Mouse (Mus musculus) retina, postnatal 7 days (tissue): Measurements from ENCODE around the gene Tom1l2.

ENCODE experiments used
- DNase-seq: peaks from one replicate; pipeline ENCODE4 v3.0.0-alpha.2; 2012; ENCODE audit warnings: low read depth, low spot score

Tom1l2 gene

DNA sequence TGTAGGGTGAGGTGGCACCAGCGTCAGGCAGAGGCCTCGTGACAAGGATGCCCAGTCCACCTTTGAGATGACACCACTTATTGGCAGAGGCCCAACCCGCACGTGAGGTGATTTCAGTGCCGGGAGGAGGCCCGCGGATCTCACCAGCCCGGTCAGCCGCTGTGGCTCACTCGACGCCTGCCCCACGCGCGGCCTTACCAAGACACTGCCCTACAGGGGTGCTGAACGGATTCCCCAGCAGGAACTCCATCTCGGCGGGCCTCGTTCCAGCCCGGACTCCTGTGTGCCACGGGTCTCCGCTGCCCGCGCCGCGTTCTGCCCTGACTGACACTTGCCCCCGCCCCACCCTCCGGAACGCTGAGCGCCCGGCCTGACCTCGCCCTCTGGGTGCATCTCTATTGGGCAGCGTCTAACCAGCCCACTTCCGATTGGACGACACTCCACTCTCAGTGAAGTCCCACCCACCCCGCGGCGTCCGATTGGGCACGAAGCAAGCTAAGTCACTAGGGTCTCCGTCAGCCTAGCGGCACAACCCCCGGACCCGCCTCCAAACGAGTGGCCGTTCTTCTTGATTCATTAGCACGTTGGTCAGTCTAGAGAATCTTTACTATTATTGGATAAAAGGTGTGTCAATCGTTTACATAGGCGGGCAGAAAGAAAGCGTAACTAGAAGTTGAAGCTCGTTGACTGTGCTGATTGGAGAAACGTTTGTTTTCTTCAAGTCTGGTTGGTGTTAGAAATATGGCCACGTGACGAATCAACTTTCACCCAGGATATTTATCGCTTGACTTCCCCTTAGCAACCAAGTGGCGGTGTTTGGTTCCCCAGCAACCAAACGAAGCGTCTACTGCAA is at the start of gene Tom1l2, which contains the start of gene Drc3:
Tom1l2 (minus strand) TSS at position 347 of the 853 bp plus-strand sequence.
Drc3 (plus strand) TSS at position 771 of the 853 bp plus-strand sequence.
- peak; percentile 99 for DNase-seq

DNA sequence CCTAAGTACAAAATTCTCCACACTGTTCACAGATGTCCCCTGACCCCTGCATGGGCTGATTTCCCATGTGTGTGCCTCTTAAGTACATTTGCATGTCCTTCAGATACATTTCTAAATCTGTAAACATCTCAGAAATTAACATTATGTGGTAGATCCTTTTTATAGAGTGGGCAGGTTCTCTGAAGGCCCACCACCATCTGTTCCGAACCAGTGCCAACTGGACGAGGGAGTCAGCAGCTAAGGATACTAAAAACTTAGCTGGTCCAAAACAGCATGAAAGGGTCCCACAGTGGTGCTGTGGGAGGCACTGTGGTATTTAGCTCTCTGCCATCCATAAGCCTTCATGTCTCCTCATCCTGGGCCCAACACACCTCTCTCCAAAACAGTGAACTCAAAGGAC is 44.5 kb upstream of the Tom1l2 start:
- DNase-seq = no peak

DNA sequence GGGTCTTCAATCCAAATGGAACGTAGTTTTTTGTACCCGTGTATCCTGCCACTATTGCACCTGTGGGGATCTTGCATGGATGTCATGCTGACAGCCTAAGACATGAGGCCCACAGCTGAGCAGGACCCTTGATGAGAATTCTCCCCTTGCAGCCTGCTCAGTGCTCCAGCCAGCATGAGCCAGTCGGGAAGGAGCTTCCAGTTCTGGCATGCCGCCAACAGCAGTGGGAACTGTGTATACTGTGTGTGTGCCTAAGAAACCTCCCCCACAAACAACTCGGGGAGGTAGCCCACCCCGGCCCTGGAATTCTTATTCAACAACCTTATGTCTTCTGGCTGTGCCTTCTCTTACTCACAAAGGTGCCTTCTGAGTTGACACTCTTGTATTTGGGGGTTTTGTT is 43.8 kb upstream of the Tom1l2 start:
- DNase-seq = no peak

DNA sequence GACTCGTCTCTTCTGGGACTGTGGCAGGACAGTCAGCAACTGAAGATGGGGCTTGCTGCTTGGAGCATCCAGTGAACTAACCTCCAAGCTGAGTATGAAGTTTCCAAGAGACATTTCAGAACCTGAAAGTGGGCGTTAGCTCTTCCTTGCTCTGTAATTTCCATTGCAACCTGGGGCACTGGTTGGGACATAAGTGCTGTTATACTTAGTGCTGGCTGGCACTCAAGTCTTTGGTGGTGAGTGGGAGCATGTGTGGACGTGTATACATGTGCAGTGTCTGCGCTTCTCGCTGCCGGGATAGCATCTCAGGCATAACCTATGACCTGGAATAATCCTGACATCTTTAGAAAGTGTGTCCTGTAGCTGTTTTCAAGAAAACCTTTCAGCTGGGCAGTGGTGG is 38.6 kb upstream of the Tom1l2 start:
- no peak for DNase-seq

DNA sequence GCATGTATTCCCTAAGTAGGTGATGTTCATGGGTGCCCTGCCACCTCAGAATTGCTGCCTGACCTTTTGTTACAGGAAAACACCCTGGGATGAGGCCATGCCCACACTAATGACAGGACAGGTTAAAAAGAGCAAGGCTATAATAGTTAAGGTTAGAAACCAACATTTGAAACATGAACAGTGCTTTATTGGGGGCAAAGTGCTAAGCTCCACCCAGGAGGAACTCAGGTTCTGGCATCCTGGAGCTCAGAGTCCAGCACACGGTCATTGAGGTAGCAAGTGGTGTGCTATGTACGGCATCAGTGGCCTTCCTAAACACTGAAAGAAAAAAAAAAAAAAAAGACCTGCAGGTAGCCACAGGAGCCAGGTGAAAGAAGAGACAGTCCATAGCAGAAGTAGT is 35.2 kb upstream of the Tom1l2 start:
- DNase-seq = no peak

DNA sequence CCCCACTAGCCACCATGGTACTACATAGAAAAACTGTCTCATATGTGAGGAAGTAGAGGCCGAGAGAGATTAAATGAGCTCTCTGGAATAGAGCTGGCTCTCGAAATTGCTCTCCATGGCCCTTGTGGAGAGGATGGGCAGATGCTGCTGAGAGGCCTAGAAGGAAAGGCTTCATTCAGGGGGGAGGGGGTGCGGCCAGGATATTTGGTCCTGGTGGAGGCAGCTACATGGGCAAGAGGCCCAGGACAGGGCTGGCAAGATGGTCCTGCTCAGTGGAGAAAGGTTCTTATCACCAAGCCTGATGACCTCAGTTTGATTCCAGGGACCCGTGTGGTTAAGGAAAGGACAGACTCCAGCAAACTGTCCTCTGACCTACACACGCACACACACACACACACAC is 33.2 kb upstream of the Tom1l2 start:
- DNase-seq = no peak

DNA sequence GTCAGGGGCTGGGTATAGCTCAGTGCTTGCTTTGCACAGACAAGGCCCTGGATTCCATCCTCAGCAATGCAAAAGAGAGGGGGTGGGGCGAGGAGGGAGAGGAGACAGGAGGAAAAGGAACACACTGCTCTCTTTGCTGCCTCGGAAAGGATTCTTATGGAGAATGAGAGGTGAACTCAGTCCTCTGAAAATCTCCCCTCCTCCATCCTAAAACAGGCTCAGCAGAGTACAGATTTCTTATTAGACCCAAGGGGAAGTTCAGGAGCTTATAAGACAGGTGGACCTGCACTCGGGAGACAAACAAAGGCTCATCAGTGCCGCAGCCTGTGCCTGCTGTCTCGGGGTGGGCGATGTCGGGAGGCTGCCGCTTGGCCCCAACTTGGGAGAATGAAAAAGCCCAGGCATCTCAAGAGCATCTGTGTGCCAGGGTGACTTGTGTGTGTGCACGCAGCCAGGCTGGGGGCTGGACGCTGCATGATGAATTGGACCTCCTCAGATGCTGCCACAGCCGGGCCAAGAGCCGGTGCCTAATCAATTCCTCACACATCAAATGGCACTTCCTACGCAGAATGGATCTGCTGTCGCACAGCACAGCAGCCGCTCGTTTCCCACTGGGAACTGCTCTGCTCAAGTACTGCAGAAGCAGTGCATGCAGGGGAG is 32.2 kb upstream of the Tom1l2 start:
- no peak for DNase-seq

DNA sequence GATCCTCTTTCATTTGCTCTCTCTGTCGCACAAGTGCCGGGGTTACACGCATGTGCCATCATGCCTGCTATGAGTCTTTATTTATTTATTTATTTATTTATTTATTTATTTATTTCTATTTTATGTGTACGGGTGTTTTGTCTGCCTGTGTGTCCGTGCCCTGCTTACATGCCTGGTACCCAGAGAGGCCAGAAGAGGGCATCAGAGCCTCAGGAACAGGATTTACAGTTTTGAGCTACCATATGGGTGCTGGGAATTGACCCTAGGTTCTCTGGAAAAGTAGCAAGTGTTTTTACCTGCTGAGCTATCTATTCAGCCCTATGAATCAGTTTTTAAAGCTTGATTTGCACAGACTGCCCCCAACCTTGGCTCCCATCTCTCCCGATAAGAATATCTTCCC is 30.8 kb upstream of the Tom1l2 start:
- DNase-seq = no peak

DNA sequence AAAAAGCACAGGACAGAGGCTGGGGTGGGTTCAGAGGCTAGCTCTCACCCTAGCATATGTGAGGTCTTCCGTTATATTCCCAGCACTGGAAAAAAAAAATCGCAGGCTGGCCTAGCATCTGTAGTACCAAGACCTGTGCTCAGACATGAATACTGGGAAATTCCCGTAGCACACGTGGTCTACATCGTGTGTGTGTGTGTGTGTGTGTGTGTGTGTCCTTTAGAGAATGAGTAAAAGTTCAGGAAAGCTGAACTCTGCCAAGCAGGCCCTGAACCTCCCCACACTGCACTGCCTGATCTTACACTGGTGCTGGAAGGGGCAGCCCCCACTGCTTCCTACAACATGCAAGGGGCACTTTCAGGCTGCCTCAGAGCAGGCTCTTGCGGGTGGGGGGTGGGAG is 21.8 kb upstream of the Tom1l2 start:
- no peak for DNase-seq

DNA sequence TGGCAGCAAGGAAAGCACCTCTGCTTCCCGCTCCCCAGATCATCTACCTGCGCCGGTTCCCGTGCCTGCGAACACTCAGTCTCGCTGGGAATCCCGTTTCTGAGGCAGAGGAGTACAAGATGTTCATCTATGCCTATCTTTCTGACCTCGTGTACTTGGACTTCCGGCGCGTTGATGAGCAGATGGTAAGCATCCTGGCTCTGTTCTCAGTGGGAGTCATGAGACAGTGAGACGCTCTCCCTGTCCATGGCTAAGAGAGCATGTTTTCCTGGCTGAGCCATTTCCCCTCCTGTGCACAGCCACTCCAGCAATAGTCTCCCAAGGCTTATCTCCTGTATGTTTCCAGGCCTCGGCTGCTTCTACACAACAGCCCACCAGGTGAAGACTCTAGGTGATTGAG is 17.7 kb upstream of the Tom1l2 start:
- no peak for DNase-seq

DNA sequence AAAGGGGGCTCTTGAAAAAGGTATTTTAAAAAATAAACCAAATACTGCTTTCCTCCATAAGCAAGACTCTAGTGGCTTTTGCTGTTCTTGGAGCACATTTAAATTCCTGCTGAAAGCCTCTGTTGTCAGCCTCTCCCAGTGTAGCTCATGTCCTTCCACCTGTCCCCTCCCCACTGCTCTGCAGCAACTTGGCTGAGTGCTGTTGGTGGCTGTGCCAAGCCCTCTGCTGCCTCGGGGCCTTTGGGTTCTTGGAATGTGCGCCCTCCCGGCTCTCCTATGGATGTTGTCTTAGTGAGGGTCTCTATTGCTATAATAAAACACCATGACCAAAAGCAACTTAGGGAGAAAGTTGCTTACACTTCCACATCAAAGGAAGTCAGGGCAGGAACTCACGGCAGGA is 16.7 kb upstream of the Tom1l2 start:
- no peak for DNase-seq

DNA sequence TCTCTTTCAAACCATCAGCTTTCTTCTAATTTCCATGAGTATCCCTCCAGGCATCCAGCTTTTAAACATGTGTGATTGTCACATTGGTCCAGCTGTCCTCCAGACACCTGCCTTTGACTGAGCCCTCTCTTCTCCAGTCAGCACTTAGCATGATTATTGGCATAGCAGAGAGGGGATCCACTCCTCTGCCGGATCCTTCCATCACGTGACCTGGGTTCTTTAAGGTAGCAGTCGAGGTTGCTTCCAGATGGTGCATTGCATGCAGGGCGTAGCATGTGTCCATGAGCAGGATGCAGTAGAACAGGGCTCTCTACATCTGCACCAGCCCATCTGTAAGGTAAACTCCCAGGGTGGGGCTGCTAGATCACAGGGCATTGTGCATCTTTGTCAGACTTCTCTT is 16.2 kb upstream of the Tom1l2 start:
- no peak for DNase-seq

DNA sequence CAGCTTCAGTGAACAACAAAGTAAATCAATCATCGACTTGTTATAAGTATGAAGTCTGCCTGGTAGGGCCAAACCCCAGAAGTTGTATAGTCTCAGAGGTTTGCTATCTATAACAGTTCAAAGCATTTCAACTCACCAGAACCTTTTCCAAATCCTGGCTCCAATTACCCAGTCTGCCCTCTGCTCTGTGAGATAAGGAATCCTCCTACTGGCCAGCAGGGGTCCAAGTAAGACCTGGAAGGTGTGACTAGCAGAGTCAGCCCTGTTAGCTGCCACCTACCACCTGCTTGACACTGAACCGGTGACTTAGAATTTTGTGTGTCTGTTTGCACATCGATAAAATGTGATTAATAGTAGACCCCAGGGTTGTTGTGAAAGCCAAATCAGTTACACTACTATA is 14.6 kb upstream of the Tom1l2 start:
- no peak for DNase-seq

DNA sequence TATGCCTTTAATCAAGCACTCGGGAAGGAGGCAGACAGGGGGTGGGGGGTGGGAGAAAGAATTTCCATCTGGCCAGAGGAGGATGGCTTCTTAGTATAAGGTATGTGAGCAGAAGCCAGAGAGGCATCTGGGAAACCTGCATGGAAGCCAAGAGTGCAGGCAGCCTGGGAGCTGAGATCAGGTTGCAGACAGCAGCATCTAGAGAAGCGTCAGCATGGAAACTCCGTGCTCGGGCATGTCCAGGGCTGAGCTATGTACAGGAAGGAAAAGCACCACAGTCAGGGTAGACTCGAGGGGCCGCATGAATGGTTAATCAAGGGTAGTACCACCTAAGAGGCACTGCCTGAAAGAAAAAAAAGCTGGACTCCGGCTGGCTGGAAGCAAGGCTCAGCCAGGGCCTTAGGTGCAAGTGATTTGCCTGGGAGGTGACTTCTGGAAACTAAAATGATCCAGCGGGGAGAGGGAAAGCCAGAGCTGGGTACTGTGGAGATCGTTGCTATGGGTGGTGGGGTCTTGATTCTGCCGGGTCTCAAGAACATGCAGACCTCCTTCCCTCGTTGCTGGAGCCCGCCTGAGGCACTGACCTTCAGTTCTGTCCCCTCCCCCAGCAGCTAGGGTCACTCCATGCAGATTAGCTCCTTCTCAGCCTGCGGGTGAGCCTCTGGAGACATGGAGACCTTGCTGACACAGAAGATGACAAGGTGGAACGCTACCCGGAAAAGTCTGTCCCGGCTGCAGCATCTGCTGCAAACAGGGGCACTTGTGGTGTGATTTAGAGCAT is 13.7 kb upstream of the Tom1l2 start:
- DNase-seq = no peak

DNA sequence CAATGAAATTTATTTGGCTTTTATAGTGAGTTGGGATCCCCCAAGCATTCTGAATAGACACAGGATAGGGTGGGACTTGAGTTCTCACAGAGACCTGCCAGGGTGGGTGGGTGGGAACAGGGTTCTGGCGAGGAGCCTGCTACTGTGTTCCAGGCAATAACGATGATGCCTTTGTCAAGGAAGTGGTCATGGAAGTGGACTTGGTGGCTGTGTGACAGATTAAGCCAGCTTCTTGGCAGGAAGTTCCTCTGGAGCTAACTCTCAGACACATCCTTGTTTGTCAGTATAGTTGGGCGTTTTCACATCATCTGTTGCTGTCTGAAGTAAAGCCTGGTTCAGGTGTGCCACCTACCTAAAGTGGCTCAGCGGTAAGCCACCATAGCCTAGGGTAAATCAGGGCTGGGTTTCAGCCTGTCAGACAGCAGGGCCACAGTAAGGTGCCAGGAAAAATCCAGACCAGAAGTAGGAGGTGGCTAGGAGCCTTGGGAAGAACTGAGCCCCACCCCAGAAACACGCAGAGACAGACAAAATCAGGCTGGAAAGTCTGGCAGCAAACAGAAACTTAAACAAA is 8.0 kb upstream of the Tom1l2 start:
- DNase-seq = no peak

DNA sequence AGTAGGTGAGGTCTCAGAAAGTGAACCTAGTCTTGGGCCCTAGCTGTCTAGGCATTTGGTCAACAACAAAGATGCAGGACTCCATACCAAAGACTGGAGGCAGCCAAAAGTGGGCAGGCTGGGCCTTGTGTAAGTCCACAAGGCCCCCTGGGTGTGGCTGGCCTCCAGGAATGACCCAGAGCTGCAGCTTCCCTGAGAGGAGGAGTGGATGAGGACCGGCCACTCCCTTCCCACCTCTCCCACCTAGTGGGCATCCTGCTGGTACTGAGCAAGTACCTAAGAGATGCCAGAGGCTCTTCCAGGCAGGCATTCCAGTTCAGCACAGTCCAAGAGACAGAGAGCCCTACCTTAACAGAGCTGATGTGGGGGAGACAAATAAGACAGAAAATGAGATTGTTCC is 7.2 kb upstream of the Tom1l2 start:
- no peak for DNase-seq

DNA sequence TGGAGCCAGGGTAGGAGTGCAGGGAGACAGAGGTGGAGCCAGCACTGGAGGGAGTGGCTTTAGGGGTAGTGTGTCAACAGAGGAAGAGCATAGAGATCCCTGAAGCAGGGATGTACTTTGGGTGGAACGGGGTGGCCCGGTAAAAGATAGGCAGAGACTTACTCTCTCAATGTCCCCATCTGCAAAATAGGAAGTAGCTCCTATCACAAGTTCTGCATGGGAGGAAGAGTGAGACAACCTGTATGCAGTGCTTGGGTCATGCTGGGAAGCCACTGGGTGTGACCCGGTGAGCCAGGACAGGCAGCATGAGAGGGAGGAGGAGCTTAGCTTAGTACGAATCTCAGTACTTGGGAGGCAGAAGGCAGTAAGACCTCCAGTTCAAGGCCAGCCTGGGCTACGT is 6.4 kb upstream of the Tom1l2 start:
- DNase-seq = no peak

DNA sequence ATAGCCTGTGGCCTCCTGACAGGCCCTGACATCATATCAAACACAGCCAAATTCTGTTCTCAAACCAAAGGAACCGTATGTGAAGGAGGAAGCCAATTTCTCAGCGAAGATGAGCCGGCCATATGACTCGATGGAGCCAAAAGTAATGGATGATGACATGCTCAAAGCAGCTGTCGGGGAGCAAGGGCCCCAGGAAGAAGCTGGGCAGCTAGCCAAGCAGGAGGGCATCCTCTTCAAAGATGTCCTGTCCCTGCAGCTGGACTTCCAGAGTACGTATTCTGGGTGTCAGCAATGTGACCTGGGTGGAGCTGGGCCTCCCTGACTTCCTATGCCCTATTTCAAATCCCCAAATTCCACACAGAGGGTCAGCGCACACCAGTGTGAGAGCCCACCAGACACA is 5.8 kb upstream of the Tom1l2 start:
- DNase-seq = no peak

DNA sequence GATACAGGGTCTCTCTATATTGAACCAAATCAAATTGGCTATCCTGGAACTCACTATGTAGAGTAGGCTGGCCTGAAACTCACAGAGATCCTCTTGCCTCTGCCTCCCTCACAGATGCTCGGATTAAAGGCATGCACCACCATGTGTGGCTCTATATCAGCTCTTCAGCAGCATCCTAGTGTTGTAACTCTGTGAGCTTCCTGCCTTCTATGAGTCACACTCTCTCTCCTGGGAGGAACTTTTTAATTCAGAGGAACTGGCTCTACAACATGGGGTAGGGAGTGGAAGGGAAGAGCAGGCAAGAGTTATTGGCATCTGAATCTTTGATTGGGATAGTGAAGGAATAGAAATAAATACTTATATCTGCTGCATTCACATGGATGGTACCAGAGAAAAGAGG is 4.4 kb upstream of the Tom1l2 start:
- no peak for DNase-seq

DNA sequence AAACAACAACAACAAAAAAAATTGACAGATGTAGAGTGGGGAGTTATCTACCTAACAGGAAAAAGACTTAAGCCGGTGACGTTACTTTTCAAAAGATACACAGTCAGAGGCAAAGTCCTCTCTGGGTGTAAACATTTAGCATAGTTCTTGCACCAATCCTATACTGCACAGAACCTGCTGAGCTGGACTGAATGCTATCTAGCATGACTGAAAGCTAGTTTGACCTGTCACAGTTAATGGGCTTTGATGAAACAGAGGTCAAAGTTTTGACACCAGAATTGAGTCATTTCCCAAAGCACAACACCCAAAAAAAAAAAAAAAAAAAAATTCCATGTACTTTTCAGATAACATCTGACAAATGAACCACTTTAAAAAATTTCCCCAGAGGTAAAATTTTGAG is 3.2 kb upstream of the Tom1l2 start:
- DNase-seq = no peak

DNA sequence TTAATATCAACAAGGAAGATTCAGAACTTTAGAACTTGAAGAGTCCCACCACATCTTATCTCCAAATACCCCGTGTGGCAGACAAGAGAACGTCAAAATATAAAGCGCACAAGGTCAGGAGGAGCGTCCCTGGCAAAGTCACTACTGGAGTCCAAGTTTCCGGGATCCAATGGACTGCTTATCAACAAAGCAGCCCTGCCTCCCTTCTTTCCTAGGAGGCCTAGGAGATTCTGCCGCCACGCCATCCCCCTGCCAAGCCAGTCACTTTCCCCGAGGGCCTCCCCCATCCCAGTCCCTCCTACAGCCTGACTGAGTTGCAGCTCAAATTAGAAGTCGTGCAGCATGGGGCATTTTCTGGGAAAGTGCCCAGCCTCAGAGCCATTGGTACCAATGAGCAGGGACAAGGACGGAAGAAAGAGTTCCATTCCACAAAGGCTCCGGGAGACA is 757 bp downstream of the Tom1l2 start:
- no peak for DNase-seq

DNA sequence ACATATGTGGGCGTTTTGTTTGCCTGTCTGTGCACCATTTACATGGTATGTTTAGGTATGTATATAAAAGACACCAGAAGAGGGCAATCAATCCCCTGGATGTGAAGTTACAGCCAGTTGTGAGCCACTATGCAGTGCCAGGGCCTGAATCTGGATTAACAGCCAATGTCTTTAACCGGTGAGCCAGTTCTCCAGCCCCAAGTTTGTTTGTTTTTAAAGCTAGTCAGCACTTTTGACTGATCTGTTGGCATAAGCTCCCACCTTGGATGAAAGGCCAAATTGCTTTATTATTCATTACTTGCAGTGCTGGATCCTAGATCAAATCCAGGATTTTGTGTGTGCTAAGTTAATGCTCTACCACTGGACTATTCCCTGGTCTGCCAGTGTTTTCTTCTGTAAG is 1.3 kb downstream of the Tom1l2 start:
- no peak for DNase-seq
